In genomic region chr9:52130348-52130747, GRCm38 (mm10) we compare ENCODE assay signal across 10 mouse cellular contexts. TPM values are rescaled to one million over a fixed set of nuclear protein-coding genes. Genes with fewer than 3 reads are reported as not detected.
DNase-seq lines count a peak whose midpoint lies in the region; ATAC-seq lines count a peak whose summit lies in the region.
"Had no signal": no experiment of that assay in that cellular context is flagged by ENCODE, and none has a peak within 500 bp of the region (broad histone marks: within the 10 kb centered on the region; RNA-seq: fewer than 3 reads in every experiment).

No protein-coding gene starts in this region.

- ATAC-seq in megakaryocyte progenitor cell, adult 5-6 weeks (replicated peaks; ENCODE audit: poor library complexity): no peak

- DNase-seq in frontal cortex, postnatal 36 days (ENCODE audit: low spot score in 2 of 2): peak; percentile 24 to 48
- no peak for DNase-seq in frontal cortex, postnatal 10 days (ENCODE audit: low spot score in 2 of 2)
- DNase-seq in kidney, postnatal 4 days: peak; percentile 53 to 56
- no peak for DNase-seq in kidney, adult 11 months
- peak; percentile 36 for DNase-seq in right cerebral cortex, postnatal 14 days
- DNase-seq in right cerebral cortex, postnatal 25 days: no peak
- peak; percentile 34 for DNase-seq in lung, postnatal 14 days
- DNase-seq: gastrocnemius, postnatal 14 days; thymus, adult 18-20 months had no signal

RNA-seq across cellular contexts. Expression of gene Zc3h12c, which starts 38.0 kb away (rescaled TPM):
- 4.3 and 4.8 TPM in 2 replicates for total RNA-seq in megakaryocyte progenitor cell, adult 5-6 weeks (2015)
- 4.3 and 4.6 TPM in 2 replicates for total RNA-seq in megakaryocyte progenitor cell, adult 5-6 weeks (2017)

Comparison
In these comparisons a context has a peak if more than half of its experiments do, and no peak if none do; other contexts are left out.
1. DNase-seq: peak in frontal cortex, postnatal 36 days (2 of 2), kidney, postnatal 4 days (2 of 2), right cerebral cortex, postnatal 14 days (single experiment) and lung, postnatal 14 days (single experiment); none in frontal cortex, postnatal 10 days (0 of 2), kidney, adult 11 months (single experiment) and right cerebral cortex, postnatal 25 days (single experiment).